Mouse (Mus musculus) neural tube, embryonic 15.5 days (tissue): ENCODE results near the gene Ung. TPM values are rescaled to one million over a fixed set of nuclear protein-coding genes. Genes with fewer than 3 reads are reported as not detected.

ENCODE experiments used
- ATAC-seq: fragments of 200-750 bp; cut with Nextera tagmentation; 2 replicates; pipeline ENCODE4 v1.8.0; 2017; ENCODE audit warnings: mild to moderate bottlenecking, moderate TSS enrichment, moderate library complexity; ENCODE audit not compliant: low FRiP score
- H3K27ac ChIP-seq: fragments of 300-500 bp; sonication (generic); replicated peaks from 2 replicates; pipeline ENCODE4 v1.5.1; 2015; ENCODE audit warnings: mild to moderate bottlenecking, inconsistent platforms
- H3K27me3 ChIP-seq: fragments of 300-500 bp; sonication (generic); replicated peaks from 2 replicates; pipeline ENCODE4 v1.6.1; 2015; ENCODE audit warnings: inconsistent platforms
- H3K36me3 ChIP-seq: fragments of 300-500 bp; sonication (generic); 2 replicates; pipeline ENCODE4 v1.6.1; 2015; ENCODE audit warnings: inconsistent platforms
- H3K4me1 ChIP-seq: fragments of 300-500 bp; sonication (generic); 2 replicates; pipeline ENCODE4 v1.6.1; 2015; ENCODE audit warnings: inconsistent platforms
- H3K4me2 ChIP-seq: fragments of 300-500 bp; sonication (generic); 2 replicates; pipeline ENCODE4 v1.6.1; 2015; ENCODE audit warnings: inconsistent platforms, mild to moderate bottlenecking, moderate library complexity
- H3K4me3 ChIP-seq: fragments of 300-500 bp; sonication (generic); replicated peaks from 2 replicates; pipeline ENCODE4 v1.5.1; 2015; ENCODE audit warnings: mild to moderate bottlenecking, inconsistent platforms
- H3K9ac ChIP-seq: fragments of 300-500 bp; sonication (generic); replicated peaks from 2 replicates; pipeline ENCODE4 v1.6.1; 2015; ENCODE audit warnings: mild to moderate bottlenecking, inconsistent platforms
- H3K9me3 ChIP-seq: fragments of 300-500 bp; sonication (generic); replicated peaks from 2 replicates; pipeline ENCODE4 v1.6.1; 2016; ENCODE audit warnings: inconsistent platforms
- WGBS: fragments of 180-500 bp; shearing (Covaris S2); methylation state at CpG from one replicate; pipeline ENCODE4 v1.1.7; 2015; ENCODE audit warnings: mixed read lengths; 5-methylcytosine and 5-hydroxymethylcytosine counted together
- polyA plus RNA-seq: library from polyadenylated mRNA; unstranded; fragments of >200 nt; fragmentation: Nextera tagmentation; extraction: Ambion mirVana; gene quantifications from 2 replicates; pipeline ENCODE4 v1.2.1, GENCODE M21; 2015

Ung gene
- polyA plus RNA-seq, 1 experiment from 2014 or later = 9.2 TPM

DNA sequence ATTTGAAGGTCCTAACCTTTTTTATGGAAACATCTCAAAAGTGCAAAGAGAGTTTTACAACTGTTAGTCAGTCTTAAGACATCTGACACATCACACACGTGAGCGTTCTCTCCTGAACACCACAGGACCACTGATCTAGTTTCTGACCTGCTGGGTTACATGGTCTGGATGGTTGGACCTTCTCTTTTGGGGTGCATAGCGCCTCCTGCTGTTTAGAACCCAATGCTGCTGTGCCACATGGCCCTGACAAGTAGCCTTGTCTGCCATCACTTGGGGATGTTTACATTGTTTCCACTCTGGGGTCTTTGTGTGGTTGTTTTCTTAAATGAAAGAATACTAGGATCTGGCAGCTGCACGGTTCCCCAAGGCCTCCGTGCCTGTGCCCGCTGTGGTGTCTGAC lies 16.9 kb upstream of the Ung start:
- peaks cover 93% of the 10 kb centered on the region for H3K36me3 ChIP-seq
- 86% methylated on average over 6 of the region's 6 CpGs for WGBS
- no peak for ATAC-seq

GRCm38 (mm10) chr5:114115030-114115429 lies 15.2 kb upstream of the Ung start:
- H3K4me1 ChIP-seq = no peaks in the 10 kb centered on the region
- H3K9ac ChIP-seq = no peak overlapping the region
- H3K36me3 ChIP-seq = peaks cover 92% of the 10 kb centered on the region
- no peak overlapping the region for H3K4me2 ChIP-seq
- no peak overlapping the region for H3K4me3 ChIP-seq
- H3K9me3 ChIP-seq = no peaks in the 10 kb centered on the region
- H3K27me3 ChIP-seq = no peaks in the 10 kb centered on the region
- 90% methylated on average over 5 of the region's 5 CpGs for WGBS
- no peak overlapping the region for H3K27ac ChIP-seq
- ATAC-seq = no peak

More for the DNA sequence above, 16.9 kb upstream of the Ung start:
- Histone ChIP-seq H3K27me3 (no peaks in the 10 kb centered on the region), H3K4me1 (no peaks in the 10 kb centered on the region), H3K27ac (no peak overlapping the region), H3K9me3 (no peaks in the 10 kb centered on the region), H3K4me3 (no peak overlapping the region), H3K4me2 (no peak overlapping the region), H3K9ac (no peak overlapping the region)

DNA sequence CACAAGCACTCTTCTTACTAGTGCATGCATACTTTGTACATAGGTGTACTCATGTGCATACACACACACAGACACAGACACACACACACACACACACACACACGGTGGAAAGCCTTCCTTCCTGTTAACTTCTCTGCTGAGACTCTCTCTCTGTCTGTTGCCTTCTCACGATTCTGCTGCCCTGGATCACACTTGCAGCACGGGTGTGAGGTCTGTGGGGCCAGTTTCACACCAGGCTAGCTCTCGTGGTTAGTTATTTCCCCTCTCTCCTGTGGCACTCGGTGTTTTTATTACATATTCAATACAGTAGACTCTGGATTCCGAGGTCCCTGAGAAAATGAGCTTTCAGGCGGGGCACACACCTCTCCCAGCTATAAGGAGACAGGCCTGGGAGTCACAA lies 13.6 kb upstream of the Ung start:
- WGBS = 89% methylated on average over 7 of the region's 7 CpGs
- Histone ChIP-seq H3K27me3 (no peaks in the 10 kb centered on the region), H3K9ac (no peak overlapping the region), H3K27ac (no peak overlapping the region), H3K4me1 (no peaks in the 10 kb centered on the region), H3K4me3 (no peak overlapping the region), H3K36me3 (peaks cover 92% of the 10 kb centered on the region), H3K4me2 (no peak overlapping the region), H3K9me3 (no peaks in the 10 kb centered on the region)
- no peak for ATAC-seq

DNA sequence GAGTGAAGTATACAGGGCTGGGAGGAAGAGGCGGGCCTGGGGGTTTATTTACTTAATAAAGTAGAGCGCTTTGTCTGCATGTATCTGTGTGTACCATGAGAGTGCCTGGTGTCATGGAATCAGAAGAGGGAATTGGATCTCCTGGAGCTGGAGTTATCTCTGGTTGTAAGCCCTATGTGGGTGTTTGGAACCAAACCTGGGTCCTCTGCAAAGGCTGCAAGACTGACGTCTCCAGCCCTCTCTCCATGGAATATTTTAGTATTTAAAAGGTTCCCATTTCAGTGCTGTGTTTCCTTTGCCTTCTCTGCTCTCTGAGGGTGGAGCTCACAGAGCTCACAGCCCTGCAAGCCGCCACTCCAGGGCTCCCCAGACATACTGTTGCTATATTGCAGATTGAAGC lies 10.4 kb upstream of the Ung start:
- Histone ChIP-seq H3K4me3 (no peak overlapping the region), H3K27ac (no peak overlapping the region), H3K9me3 (no peaks in the 10 kb centered on the region), H3K27me3 (no peaks in the 10 kb centered on the region), H3K4me2 (no peak overlapping the region), H3K9ac (no peak overlapping the region), H3K36me3 (peaks cover 92% of the 10 kb centered on the region), H3K4me1 (no peaks in the 10 kb centered on the region)
- WGBS = 94% methylated on average over 4 of the region's 4 CpGs
- no peak for ATAC-seq

DNA sequence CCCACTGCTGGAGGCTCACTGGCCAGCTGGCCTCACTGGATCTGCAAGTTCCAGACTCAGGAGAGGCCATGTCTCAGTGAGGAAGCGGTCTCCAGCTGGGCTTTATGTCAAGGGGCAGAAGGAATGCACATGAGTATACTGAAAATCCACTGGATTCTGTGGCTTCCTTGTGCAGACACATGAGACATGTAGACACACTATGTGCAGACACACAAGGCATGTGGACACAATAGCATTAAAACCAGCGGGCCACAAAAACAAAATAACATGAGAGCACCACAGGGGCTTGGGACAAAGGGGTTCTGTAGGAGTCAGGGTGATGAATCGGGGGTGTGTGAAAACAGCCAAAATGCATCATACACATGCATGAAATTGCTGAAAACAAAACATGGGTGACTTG lies 4.2 kb upstream of the Ung start:
- H3K27me3 ChIP-seq = no peaks in the 10 kb centered on the region
- peaks cover 40% of the 10 kb centered on the region for H3K36me3 ChIP-seq
- no peak overlapping the region for H3K9ac ChIP-seq
- H3K4me2 ChIP-seq = no peak overlapping the region
- H3K4me3 ChIP-seq = no peak overlapping the region
- H3K9me3 ChIP-seq = no peaks in the 10 kb centered on the region
- no peak for ATAC-seq
- WGBS = 92% methylated on average over 3 of the region's 3 CpGs
- peaks cover 19% of the 10 kb centered on the region for H3K4me1 ChIP-seq
- no peak overlapping the region for H3K27ac ChIP-seq

GRCm38 (mm10) chr5:114126499-114127244 lies 3.5 kb upstream of the Ung start:
- Histone ChIP-seq H3K4me2 (peak overlapping the region; percentile 98), H3K4me1 (peaks cover 24% of the 10 kb centered on the region), H3K9ac (peak overlapping the region; percentile 78; the same call in 1 of the 2 replicates), H3K9me3 (no peaks in the 10 kb centered on the region), H3K27me3 (no peaks in the 10 kb centered on the region), H3K36me3 (peaks cover 34% of the 10 kb centered on the region), H3K4me3 (peak overlapping the region; percentile 71), H3K27ac (no peak overlapping the region)
- ATAC-seq = no peak
- WGBS = 91% methylated on average over 7 of the region's 7 CpGs

GRCm38 (mm10) chr5:114127374-114128349 lies 2.5 kb upstream of the Ung start, which contains the start of gene Alkbh2:
TSS of gene Alkbh2 (minus strand) at chr5:114128218.
- peak within 1 kb of the TSS; percentile 78 for H3K9ac ChIP-seq
- peaks cover 29% of the 10 kb centered on the region for H3K4me1 ChIP-seq
- no peaks in the 10 kb centered on the region; the same call in 1 of the 2 replicates for H3K27me3 ChIP-seq
- WGBS = under 1% methylated on average over 69 of the region's 69 CpGs
- peak; percentile 14; the same call in 1 of the 2 replicates for ATAC-seq
- H3K4me3 ChIP-seq = peak within 1 kb of the TSS; percentile 71
- peak within 1 kb of the TSS; percentile 98 for H3K4me2 ChIP-seq
- H3K36me3 ChIP-seq = peaks cover 24% of the 10 kb centered on the region
- H3K9me3 ChIP-seq = no peaks in the 10 kb centered on the region
- H3K27ac ChIP-seq = peak within 1 kb of the TSS; percentile 89

DNA sequence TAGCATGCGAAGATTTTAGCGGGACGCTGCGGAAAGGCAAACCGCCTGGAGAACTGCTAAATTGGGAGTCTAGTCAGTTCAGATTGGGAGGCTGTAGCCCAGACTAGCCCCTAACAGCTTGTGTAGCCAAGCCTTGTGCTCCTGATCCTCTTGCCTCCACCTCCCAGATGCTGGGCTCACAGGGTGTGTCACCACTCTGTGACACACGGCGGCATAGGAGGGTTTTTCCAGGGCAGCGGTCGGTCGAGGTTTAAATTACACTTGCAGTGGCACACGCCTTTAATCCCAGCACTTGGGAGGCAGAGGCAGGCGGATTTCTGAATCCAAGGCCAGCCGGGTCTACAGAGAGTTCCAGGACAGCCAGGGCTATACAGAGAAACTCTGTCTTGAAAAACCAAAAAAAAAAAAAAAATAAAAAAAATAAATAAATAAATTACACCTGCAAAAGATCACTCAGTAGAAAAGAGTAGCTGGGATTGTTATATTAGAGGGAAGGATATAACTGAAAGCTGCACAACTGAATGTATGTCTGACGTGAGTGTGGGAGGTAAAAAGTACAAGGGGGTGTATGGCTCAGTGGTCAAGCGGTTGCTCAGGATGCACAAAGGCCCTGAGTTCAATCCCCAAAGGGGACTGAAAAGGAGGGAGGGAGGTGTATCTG lies 506 bp upstream of the Ung start:
- Histone ChIP-seq H3K4me1 (peaks cover 29% of the 10 kb centered on the region), H3K4me3 (peak overlapping the region; percentile 96), H3K27me3 (no peaks in the 10 kb centered on the region; the same call in 1 of the 2 replicates), H3K9ac (0 out of 2 replicates have a peak overlapping the region, but pooled peaks have one; percentile 58), H3K27ac (no peak overlapping the region), H3K4me2 (peak overlapping the region; percentile 99), H3K36me3 (0 out of 2 replicates have a peak, but pooled peaks cover 5% of the 10 kb centered on the region), H3K9me3 (no peaks in the 10 kb centered on the region)
- WGBS = 83% methylated on average over 15 of the region's 15 CpGs
- ATAC-seq = no peak

DNA sequence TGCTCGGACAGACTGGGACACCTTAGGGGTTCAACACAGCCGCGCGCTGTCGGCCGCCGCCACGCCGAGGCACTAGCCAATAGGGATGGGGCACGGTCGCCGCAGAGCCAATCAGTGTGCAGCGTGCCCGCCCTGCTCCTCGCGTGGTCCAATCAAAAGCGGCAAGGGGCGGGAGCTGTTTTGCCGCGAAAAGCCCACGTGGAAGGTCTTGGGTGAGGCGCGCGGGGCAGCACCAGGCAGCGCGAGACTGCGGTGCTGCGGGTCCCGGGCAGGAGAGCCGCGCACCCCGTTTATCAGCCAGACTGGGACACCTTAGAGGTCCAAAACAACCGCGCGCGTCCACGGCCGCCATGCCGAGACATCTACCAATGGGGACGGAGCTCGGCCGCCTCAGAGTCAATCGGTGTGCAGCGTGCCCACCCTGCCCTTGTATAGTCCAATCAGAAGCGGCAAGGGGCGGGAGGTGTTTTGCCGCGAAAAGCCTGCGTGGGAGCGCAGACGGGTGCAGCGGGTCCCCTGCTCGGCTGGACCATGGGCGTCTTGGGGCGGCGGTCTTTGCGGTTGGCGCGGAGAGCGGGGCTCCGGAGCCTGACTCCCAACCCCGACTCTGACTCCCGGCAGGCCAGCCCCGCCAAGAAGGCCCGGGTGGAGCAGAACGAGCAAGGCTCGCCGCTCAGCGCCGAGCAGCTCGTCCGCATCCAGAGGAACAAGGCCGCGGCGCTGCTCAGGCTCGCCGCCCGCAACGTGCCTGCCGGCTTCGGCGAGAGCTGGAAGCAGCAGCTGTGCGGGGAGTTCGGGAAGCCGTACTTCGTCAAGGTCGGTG lies 723 bp downstream of the Ung start:
- Histone ChIP-seq H3K4me2 (peak overlapping the region; percentile 99), H3K27me3 (no peaks in the 10 kb centered on the region; the same call in 1 of the 2 replicates), H3K9ac (peak overlapping the region; percentile 58), H3K4me1 (peaks cover 29% of the 10 kb centered on the region), H3K4me3 (peak overlapping the region; percentile 96), H3K27ac (peak overlapping the region; percentile 65), H3K36me3 (no peaks in the 10 kb centered on the region), H3K9me3 (no peaks in the 10 kb centered on the region)
- peak; percentile 97 for ATAC-seq
- WGBS = under 1% methylated on average over 87 of the region's 87 CpGs

DNA sequence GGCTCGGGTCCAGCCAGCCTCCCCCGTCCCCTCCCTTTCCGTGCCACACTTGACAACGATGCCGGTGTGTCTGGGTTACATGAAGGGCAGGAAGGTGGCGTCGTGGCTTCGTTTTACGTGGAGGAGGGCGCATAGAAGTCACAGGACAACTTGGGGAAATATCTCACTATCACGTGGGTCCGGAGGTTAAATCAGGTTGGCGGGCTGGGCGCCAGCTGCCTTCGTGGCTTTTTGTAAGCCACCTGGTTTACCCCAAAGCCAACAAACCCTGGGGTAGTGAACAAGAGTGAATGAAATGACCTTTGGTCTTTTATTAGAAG lies 1.3 kb downstream of the Ung start:
- 2% methylated on average over 15 of the region's 15 CpGs for WGBS
- H3K27ac ChIP-seq = peak overlapping the region; percentile 29; the same call in 1 of the 2 replicates
- ATAC-seq = no peak
- H3K4me3 ChIP-seq = peak overlapping the region; percentile 96
- H3K27me3 ChIP-seq = no peaks in the 10 kb centered on the region; the same call in 1 of the 2 replicates
- peak overlapping the region; percentile 49 for H3K9ac ChIP-seq
- H3K36me3 ChIP-seq = no peaks in the 10 kb centered on the region
- H3K4me1 ChIP-seq = peaks cover 29% of the 10 kb centered on the region
- H3K4me2 ChIP-seq = peak overlapping the region; percentile 99
- H3K9me3 ChIP-seq = no peaks in the 10 kb centered on the region
